Mouse (Mus musculus) hindbrain, embryonic 13.5 days (tissue): ENCODE measurements around the gene Trappc2l. TPM values are rescaled to one million over a fixed set of nuclear protein-coding genes. Genes with fewer than 3 reads are reported as not detected.
A peak's percentile ranks its signal among the peaks of the same experiment; 100 is the strongest.

Experiments
- ATAC-seq: fragments of 200-750 bp; cut with Nextera tagmentation; 2 replicates; pipeline ENCODE4 v1.8.0; 2017; ENCODE audit warnings: moderate TSS enrichment; ENCODE audit not compliant: low FRiP score
- H3K27ac ChIP-seq: fragments of 300-500 bp; sonication (generic); 2 replicates; pipeline ENCODE4 v1.5.1; 2015; ENCODE audit warnings: inconsistent platforms, mild to moderate bottlenecking, moderate library complexity
- H3K27me3 ChIP-seq: fragments of 300-500 bp; sonication (generic); 2 replicates; pipeline ENCODE4 v1.6.1; 2015; ENCODE audit warnings: mild to moderate bottlenecking, inconsistent platforms
- H3K36me3 ChIP-seq: fragments of 300-500 bp; sonication (generic); 2 replicates; pipeline ENCODE4 v1.6.1; 2015; ENCODE audit warnings: mild to moderate bottlenecking, inconsistent platforms
- H3K4me1 ChIP-seq: fragments of 300-500 bp; sonication (generic); replicated peaks from 2 replicates; pipeline ENCODE4 v1.6.1; 2015; ENCODE audit warnings: inconsistent platforms
- H3K4me2 ChIP-seq: fragments of 300-500 bp; sonication (generic); 2 replicates; pipeline ENCODE4 v1.6.1; 2015; ENCODE audit warnings: inconsistent platforms, mild to moderate bottlenecking, moderate library complexity
- H3K4me3 ChIP-seq: fragments of 300-500 bp; sonication (generic); 2 replicates; pipeline ENCODE4 v1.5.1; 2015; ENCODE audit warnings: mild to moderate bottlenecking, inconsistent platforms
- H3K9ac ChIP-seq: fragments of 300-500 bp; sonication (generic); 2 replicates; pipeline ENCODE4 v1.6.1; 2015; ENCODE audit warnings: mild to moderate bottlenecking, inconsistent platforms
- H3K9me3 ChIP-seq: fragments of 300-500 bp; sonication (generic); 2 replicates; pipeline ENCODE4 v1.6.1; 2016; ENCODE audit warnings: inconsistent platforms
- WGBS: fragments of 180-500 bp; shearing (Covaris S2); methylation state at CpG from one replicate; pipeline ENCODE4 v1.1.7; 2015; 5-methylcytosine and 5-hydroxymethylcytosine counted together
- polyA plus RNA-seq: library from polyadenylated mRNA; unstranded; fragments of >200 nt; fragmentation: Nextera tagmentation; extraction: Ambion mirVana; gene quantifications from 2 replicates; pipeline ENCODE4 v1.2.1, GENCODE M21; 2015

Gene Trappc2l
- polyA plus RNA-seq, 1 experiment from 2014 or later = 98.9 TPM

DNA sequence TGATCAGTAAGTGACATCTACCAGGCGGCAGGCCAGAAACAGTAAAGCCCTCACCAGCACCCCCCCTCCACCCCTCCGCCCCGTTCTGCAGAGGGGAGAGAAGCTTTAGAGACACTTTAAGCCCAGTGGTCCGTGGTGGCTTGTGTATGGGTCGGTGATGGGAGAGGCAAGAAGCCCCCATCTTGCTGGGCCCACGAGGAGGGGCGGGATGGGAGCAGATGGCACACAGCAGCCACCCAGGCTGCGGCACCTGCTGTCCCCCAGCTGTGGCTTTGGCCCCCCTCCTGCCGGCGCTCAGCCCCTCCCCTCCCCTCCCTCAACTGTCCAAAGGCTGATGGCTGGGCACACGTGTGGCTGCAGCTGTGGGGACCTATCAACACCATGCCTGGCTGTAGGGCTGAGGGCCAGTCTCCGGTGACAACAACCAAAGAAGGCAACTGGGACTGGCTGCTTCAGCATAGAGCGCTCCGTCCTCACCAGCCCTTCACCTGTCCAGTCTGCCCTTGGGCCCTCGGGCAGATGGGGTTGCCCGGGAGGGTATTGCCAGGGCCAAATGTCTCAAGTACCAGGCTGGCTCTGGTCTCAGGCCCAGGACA lies 40.0 kb downstream of the Trappc2l start:
- Histone ChIP-seq H3K9ac (no peak overlapping the region; the same call in 1 of the 2 replicates), H3K27ac (peak overlapping the region; percentile 64), H3K27me3 (no peaks in the 10 kb centered on the region), H3K4me1 (peaks cover 63% of the 10 kb centered on the region), H3K4me2 (no peak overlapping the region), H3K36me3 (peaks cover 38% of the 10 kb centered on the region), H3K9me3 (no peaks in the 10 kb centered on the region), H3K4me3 (no peak overlapping the region)
- WGBS = 53% methylated on average over 16 of the region's 16 CpGs
- no peak; the same call in 1 of the 2 replicates for ATAC-seq

DNA sequence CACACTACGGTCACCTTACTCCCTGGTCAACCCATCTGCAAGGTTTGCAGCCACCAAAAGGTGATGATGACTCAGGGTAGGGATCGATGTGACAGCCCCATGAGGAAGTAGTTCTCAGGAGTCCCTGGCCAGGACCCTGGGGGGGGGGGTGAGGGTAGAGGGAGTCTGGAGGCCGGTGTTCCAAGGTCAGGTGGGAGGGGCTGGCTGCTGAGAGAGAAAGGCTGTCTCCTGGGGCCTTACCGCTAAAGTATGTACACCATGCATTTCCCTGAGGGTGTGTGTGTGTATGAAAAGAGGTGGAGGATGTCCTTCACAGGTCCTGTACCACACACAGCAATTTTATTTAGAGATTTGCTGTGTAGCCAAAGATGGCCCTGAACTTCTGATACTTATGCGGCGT lies 41.2 kb downstream of the Trappc2l start:
- Histone ChIP-seq H3K9ac (no peak overlapping the region), H3K27me3 (no peaks in the 10 kb centered on the region), H3K27ac (no peak overlapping the region), H3K4me3 (no peak overlapping the region), H3K4me2 (no peak overlapping the region), H3K36me3 (peaks cover 27% of the 10 kb centered on the region), H3K4me1 (peaks cover 74% of the 10 kb centered on the region), H3K9me3 (no peaks in the 10 kb centered on the region)
- 74% methylated on average over 6 of the region's 6 CpGs for WGBS
- ATAC-seq = no peak

DNA sequence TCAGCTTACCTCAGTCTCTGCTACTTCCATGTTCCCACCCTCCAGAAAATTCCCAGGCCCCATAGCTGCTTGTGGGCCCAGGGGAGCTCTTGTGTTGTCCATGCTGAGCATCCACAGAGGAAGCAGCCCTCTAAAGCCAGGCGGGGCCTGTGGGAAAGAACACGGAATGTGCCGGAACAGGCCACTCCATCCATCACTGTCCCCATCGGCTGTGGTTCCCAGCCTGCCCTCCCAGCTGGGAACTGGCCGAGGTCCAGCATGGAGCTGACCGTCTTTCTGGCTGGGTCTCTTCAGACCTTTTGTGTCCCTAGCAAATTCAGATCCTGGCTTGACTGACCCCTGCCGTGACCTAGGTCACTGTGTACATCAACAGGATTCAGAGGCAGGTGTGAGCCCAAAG lies 43.3 kb downstream of the Trappc2l start:
- ATAC-seq = no peak
- Histone ChIP-seq H3K36me3 (peaks cover 6% of the 10 kb centered on the region), H3K27me3 (no peaks in the 10 kb centered on the region), H3K4me2 (no peak overlapping the region), H3K27ac (0 out of 2 replicates have a peak overlapping the region, but pooled peaks have one; percentile 42), H3K4me3 (no peak overlapping the region), H3K4me1 (peaks cover 95% of the 10 kb centered on the region), H3K9me3 (no peaks in the 10 kb centered on the region), H3K9ac (no peak overlapping the region)
- WGBS = 46% methylated on average over 7 of the region's 7 CpGs

DNA sequence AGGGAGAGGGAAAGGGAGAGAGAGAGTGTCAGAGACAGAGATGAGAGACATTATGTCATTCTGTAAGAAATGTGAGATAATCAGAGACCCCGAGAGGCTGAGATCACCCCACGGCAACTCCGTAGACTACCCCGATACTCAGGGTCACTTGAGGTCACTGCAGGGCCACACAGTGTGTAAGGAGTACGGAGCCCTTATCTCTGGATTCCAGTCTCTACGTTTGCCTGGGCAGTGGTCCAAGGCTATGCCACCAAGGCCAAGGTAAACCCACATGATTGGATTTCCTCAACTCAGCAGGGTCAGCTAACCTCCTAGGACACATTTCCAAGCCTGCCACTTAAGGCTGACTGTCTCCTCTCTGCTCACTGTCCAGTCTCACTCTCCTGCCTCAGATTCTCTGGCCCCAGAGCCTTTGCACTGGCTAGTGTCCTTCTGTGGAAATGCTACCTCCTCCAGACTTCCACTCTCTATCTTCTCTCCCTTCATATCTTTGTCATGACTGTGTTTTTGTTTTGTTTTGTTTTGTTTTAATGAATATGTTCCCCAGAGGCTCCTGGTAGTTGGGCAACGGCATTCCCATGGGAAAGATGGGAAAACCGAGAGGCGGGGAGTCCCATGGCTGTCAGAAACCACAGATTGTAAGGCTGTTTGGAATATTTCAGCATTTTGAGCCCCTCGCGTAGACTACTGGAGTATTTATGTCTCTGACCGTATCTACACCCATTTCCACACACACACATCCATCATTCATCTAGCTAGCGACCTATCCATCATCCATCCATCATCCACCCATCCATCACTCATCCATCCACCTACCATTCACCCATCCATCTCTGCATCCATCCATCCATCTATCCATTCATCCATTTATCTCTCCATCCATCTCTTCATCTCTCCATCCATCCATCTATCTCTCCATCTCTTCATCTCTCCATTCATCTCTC lies 44.9 kb downstream of the Trappc2l start:
- H3K27ac ChIP-seq = peak overlapping the region; percentile 3; the same call in 1 of the 2 replicates
- no peak overlapping the region for H3K9ac ChIP-seq
- WGBS = 82% methylated on average over 13 of the region's 13 CpGs
- no peaks in the 10 kb centered on the region for H3K27me3 ChIP-seq
- no peaks in the 10 kb centered on the region for H3K36me3 ChIP-seq
- H3K4me3 ChIP-seq = no peak overlapping the region
- no peaks in the 10 kb centered on the region for H3K9me3 ChIP-seq
- no peak overlapping the region for H3K4me2 ChIP-seq
- no peak for ATAC-seq
- H3K4me1 ChIP-seq = peaks cover 93% of the 10 kb centered on the region

DNA sequence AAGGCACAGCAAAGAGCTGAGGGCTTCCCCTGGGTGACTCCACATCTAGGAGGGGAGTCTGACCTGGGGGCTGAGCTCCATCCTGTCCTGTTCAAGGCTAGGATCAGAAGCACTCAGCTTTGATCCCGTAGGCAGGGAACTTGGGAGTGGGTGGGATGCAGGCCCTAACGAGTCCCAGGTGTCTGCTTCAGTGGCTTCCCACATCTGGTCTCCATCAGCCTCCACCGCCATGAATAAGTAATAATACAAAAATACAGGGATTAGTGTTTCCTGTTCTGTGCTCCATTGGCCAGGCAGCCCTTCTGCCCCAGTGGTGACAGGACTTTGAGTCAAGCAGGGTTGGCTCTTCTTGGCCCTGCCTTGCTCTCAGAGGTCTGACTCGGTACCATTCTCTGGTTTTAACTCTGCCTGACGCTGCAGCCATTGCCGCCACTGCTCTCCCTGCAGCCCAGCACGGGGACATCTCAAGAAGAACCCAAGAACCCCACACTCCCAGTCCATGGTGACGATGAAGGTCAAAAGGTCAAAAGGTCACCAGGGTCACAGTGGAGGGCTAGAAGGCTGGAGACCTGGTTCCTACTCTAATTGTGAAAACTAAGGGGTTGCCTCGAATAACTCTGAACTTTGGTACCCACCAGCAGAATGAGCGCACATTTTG lies 46.8 kb downstream of the Trappc2l start:
- ATAC-seq = no peak
- Histone ChIP-seq H3K36me3 (no peaks in the 10 kb centered on the region), H3K9me3 (no peaks in the 10 kb centered on the region), H3K9ac (no peak overlapping the region), H3K4me3 (no peak overlapping the region), H3K27ac (peak overlapping the region; percentile 19; the same call in 1 of the 2 replicates), H3K27me3 (no peaks in the 10 kb centered on the region), H3K4me2 (no peak overlapping the region), H3K4me1 (peaks cover 95% of the 10 kb centered on the region)
- WGBS = 70% methylated on average over 10 of the region's 10 CpGs

DNA sequence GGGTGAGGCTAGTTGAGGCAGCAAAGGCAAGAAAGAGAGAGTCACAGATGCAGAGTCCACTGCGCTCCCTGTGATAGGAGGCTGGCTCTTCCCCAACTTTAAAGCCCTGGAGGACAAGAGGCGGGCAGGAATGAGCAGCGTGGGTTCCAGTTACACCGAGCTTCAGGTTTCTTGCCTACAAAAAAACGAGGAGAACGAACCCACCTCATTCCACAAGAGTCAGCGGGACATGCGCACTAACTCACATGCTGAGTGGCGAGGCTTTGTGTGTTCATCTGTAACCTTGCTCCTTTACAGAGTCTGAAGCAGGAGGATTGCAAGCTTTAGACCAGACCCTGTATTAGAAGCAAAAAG lies 47.3 kb downstream of the Trappc2l start:
- Histone ChIP-seq H3K4me2 (no peak overlapping the region), H3K27ac (no peak overlapping the region), H3K9ac (no peak overlapping the region), H3K4me1 (peaks cover 95% of the 10 kb centered on the region), H3K9me3 (no peaks in the 10 kb centered on the region), H3K4me3 (no peak overlapping the region), H3K27me3 (no peaks in the 10 kb centered on the region), H3K36me3 (no peaks in the 10 kb centered on the region)
- ATAC-seq = no peak
- 72% methylated on average over 9 of the region's 9 CpGs for WGBS

DNA sequence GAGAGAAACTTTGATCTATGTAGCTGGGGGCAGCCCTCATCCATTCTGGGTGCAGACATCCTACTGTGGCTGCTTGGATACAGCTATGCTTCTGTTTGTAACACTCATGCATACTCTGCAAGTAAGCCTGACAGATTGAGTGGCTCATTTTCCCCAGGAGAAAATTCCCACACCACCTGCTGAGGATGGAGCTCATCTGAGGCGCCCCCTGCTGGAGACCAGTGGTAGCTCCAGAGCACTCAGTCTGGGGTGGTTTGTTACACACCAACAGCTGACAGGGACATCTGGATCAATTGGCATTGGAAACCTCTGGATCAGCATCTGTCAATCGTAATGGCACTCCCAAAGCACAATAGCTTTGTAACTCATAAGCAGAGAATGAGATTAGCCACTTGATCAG lies 48.6 kb downstream of the Trappc2l start:
- Histone ChIP-seq H3K4me1 (peaks cover 95% of the 10 kb centered on the region), H3K4me2 (no peak overlapping the region)

DNA sequence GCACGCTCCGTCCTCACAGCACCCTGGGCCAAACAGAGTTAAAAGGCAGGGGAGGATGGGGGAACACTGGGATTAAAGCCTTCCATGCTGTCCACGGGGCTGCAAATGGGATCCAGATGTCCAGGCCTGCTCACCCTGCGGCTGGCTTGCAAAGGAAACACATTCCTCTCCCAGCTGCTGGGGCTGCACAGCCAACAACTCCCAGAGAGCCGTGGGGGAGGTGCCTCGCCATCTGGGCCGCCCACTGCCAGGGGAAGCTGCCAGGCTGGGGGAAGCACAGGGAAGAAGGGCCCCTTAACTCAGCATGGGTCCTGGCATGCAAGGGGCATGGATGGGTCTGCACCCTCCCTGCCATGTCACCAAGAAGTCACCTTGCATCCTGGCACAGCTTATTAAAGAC lies 49.7 kb downstream of the Trappc2l start:
- ATAC-seq = no peak
- Histone ChIP-seq H3K4me2 (0 out of 2 replicates have a peak overlapping the region, but pooled peaks have one; percentile 17), H3K4me3 (no peak overlapping the region), H3K4me1 (peaks cover 95% of the 10 kb centered on the region), H3K9ac (no peak overlapping the region), H3K36me3 (no peaks in the 10 kb centered on the region), H3K27me3 (no peaks in the 10 kb centered on the region), H3K27ac (peak overlapping the region; percentile 58), H3K9me3 (no peaks in the 10 kb centered on the region)
- 38% methylated on average over 7 of the region's 7 CpGs for WGBS

More for the DNA sequence above, 48.6 kb downstream of the Trappc2l start:
- H3K9me3 ChIP-seq = no peaks in the 10 kb centered on the region
- 60% methylated on average over 2 of the region's 2 CpGs for WGBS
- H3K4me3 ChIP-seq = no peak overlapping the region
- no peak for ATAC-seq
- no peaks in the 10 kb centered on the region for H3K36me3 ChIP-seq
- H3K27ac ChIP-seq = no peak overlapping the region
- H3K27me3 ChIP-seq = no peaks in the 10 kb centered on the region
- H3K9ac ChIP-seq = no peak overlapping the region

DNA sequence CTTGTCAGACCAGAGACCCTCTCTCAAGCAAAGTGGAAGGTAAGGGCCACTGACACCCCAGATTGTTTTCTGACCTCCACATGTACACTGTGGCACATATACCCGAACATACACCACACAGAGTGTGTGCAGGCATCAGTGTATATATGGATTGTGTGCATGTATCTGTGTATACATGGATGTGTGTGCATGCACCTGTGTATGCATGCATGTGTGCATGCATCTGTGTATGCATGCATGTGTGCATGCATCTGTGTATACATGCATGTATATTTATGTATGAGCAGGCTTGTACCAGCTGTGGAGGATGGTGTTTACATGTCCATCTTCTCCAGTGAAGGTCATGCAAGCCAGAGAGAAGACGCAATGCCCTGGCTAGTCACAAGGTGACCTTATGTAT lies 50.5 kb downstream of the Trappc2l start:
- WGBS = 81% methylated on average over 2 of the region's 2 CpGs
- ATAC-seq = no peak

DNA sequence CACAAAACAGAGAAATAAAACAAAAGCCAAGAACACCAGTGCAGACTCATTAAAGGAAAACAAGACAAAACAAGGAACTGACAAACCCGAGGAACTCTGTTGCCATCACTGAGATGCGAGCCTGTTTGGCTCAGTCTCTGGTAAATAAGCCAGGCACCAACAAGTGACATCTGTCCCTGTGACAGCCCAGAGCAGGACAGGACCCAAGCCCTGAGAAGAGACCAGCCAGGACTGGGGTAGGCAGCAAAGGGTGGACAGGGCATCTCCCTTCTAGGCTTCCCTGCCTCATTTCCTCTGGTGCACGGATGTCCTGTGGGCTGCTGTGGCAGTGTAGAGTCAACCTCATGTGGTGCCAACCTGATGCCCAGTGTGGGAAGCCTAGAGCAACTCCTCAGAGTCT lies 51.7 kb downstream of the Trappc2l start:
- no peaks in the 10 kb centered on the region for H3K36me3 ChIP-seq
- H3K4me3 ChIP-seq = no peak overlapping the region
- no peak for ATAC-seq
- H3K27me3 ChIP-seq = no peaks in the 10 kb centered on the region
- H3K27ac ChIP-seq = no peak overlapping the region
- no peak overlapping the region for H3K4me2 ChIP-seq
- H3K4me1 ChIP-seq = peaks cover 96% of the 10 kb centered on the region
- no peak overlapping the region for H3K9ac ChIP-seq
- H3K9me3 ChIP-seq = no peaks in the 10 kb centered on the region
- WGBS = 84% methylated on average over 3 of the region's 3 CpGs

More for the DNA sequence above, 50.5 kb downstream of the Trappc2l start:
- no peaks in the 10 kb centered on the region for H3K27me3 ChIP-seq
- no peak overlapping the region for H3K9ac ChIP-seq
- H3K27ac ChIP-seq = no peak overlapping the region; the same call in 1 of the 2 replicates
- peaks cover 96% of the 10 kb centered on the region for H3K4me1 ChIP-seq
- no peaks in the 10 kb centered on the region for H3K36me3 ChIP-seq
- H3K4me3 ChIP-seq = no peak overlapping the region
- H3K9me3 ChIP-seq = no peaks in the 10 kb centered on the region
- no peak overlapping the region for H3K4me2 ChIP-seq

DNA sequence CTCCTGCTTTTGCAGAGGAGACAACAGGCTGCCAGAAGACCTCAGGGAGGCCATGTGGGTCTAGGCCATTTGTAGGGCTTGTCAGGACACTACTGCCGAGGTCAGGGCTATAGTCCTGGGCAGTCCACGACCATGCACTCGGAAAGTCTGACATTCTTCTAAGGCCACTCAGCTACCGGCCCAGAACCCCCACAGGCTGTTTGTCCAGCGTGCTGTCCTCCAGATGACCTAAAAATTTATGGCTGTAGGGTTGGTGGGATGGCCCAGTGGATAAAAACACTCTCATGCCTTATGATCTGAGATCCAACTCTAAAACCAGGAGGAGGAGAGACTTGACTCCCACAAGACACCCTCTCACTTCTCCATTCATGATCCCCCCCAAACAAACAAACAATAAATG lies 52.2 kb downstream of the Trappc2l start:
- Histone ChIP-seq H3K27me3 (no peaks in the 10 kb centered on the region), H3K9me3 (no peaks in the 10 kb centered on the region), H3K9ac (no peak overlapping the region), H3K4me1 (peaks cover 96% of the 10 kb centered on the region), H3K36me3 (no peaks in the 10 kb centered on the region), H3K27ac (peak overlapping the region; percentile 30; the same call in 1 of the 2 replicates), H3K4me3 (no peak overlapping the region), H3K4me2 (no peak overlapping the region)
- ATAC-seq = no peak
- WGBS = 76% methylated on average over 5 of the region's 5 CpGs

DNA sequence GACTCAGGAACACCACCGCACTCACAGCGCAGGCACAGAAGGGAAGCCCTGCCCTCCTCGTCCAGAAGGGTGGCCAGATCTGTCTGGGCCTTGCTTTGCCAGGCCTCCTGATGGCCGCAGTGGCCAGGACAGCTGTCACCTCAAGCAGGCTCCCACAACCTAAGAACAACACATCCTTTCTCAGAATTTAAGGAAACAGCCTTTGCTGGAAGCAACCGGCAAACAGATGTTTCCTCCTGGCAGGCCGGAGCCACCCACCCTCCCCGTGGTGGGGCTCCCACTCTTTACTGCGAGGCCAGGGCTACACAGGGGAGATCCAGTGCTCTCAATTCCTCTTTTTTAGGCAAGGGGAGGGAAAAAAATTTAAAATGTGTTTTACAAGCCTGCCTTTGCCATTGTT lies 53.8 kb downstream of the Trappc2l start:
- H3K9ac ChIP-seq = 0 out of 2 replicates have a peak overlapping the region, but pooled peaks have one; percentile 39
- H3K36me3 ChIP-seq = 0 out of 2 replicates have a peak, but pooled peaks cover 3% of the 10 kb centered on the region
- no peaks in the 10 kb centered on the region for H3K9me3 ChIP-seq
- no peak overlapping the region; the same call in 1 of the 2 replicates for H3K4me3 ChIP-seq
- peak overlapping the region; percentile 85 for H3K27ac ChIP-seq
- H3K27me3 ChIP-seq = no peaks in the 10 kb centered on the region
- ATAC-seq = no peak; the same call in 1 of the 2 replicates
- peaks cover 97% of the 10 kb centered on the region for H3K4me1 ChIP-seq
- peak overlapping the region; percentile 38 for H3K4me2 ChIP-seq
- 45% methylated on average over 8 of the region's 8 CpGs for WGBS
